Mouse (Mus musculus) hindbrain, embryonic 13.5 days (tissue): ENCODE data around the gene Olfm2. TPM values are rescaled to one million over a fixed set of nuclear protein-coding genes. Genes with fewer than 3 reads are reported as not detected.

ENCODE experiments used
- ATAC-seq: fragments of 200-750 bp; cut with Nextera tagmentation; 2 replicates; pipeline ENCODE4 v1.8.0; 2017; ENCODE audit warnings: moderate TSS enrichment; ENCODE audit not compliant: low FRiP score
- H3K27ac ChIP-seq: fragments of 300-500 bp; sonication (generic); 2 replicates; pipeline ENCODE4 v1.5.1; 2015; ENCODE audit warnings: inconsistent platforms, mild to moderate bottlenecking, moderate library complexity
- H3K27me3 ChIP-seq: fragments of 300-500 bp; sonication (generic); 2 replicates; pipeline ENCODE4 v1.6.1; 2015; ENCODE audit warnings: mild to moderate bottlenecking, inconsistent platforms
- H3K36me3 ChIP-seq: fragments of 300-500 bp; sonication (generic); 2 replicates; pipeline ENCODE4 v1.6.1; 2015; ENCODE audit warnings: mild to moderate bottlenecking, inconsistent platforms
- H3K4me1 ChIP-seq: fragments of 300-500 bp; sonication (generic); replicated peaks from 2 replicates; pipeline ENCODE4 v1.6.1; 2015; ENCODE audit warnings: inconsistent platforms
- H3K4me2 ChIP-seq: fragments of 300-500 bp; sonication (generic); 2 replicates; pipeline ENCODE4 v1.6.1; 2015; ENCODE audit warnings: inconsistent platforms, mild to moderate bottlenecking, moderate library complexity
- H3K4me3 ChIP-seq: fragments of 300-500 bp; sonication (generic); 2 replicates; pipeline ENCODE4 v1.5.1; 2015; ENCODE audit warnings: mild to moderate bottlenecking, inconsistent platforms
- H3K9ac ChIP-seq: fragments of 300-500 bp; sonication (generic); 2 replicates; pipeline ENCODE4 v1.6.1; 2015; ENCODE audit warnings: mild to moderate bottlenecking, inconsistent platforms
- H3K9me3 ChIP-seq: fragments of 300-500 bp; sonication (generic); 2 replicates; pipeline ENCODE4 v1.6.1; 2016; ENCODE audit warnings: inconsistent platforms
- WGBS: fragments of 180-500 bp; shearing (Covaris S2); methylation state at CpG from one replicate; pipeline ENCODE4 v1.1.7; 2015; 5-methylcytosine and 5-hydroxymethylcytosine counted together
- polyA plus RNA-seq: library from polyadenylated mRNA; unstranded; fragments of >200 nt; fragmentation: Nextera tagmentation; extraction: Ambion mirVana; gene quantifications from 2 replicates; pipeline ENCODE4 v1.2.1, GENCODE M21; 2015

Gene Olfm2
- polyA plus RNA-seq, 1 experiment from 2014 or later: 133 TPM

DNA sequence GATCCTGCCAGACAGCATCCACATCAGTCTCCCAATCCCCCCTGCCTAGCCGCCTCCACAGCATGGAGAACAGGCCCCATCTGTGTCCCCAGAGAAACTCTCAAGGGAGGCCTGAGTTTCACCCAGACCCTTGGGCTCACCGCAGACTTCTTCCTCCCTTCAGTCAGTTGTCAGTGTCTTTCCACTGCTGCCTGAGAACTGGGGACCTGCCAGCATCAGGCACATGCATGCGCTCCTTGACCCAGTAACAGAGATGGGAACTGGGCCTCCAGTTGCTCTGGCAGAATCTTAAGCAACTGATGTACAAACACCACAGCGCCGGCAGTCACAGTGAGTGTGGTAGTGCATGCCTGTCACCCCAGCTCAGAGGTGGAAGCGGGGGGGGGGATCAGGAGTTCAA lies 12.7 kb upstream of the Olfm2 start:
- Histone ChIP-seq H3K4me1 (peaks cover 8% of the 10 kb centered on the region), H3K9ac (no peak overlapping the region), H3K27ac (no peak overlapping the region), H3K36me3 (no peaks in the 10 kb centered on the region), H3K9me3 (0 out of 2 replicates have a peak, but pooled peaks cover 7% of the 10 kb centered on the region), H3K4me2 (no peak overlapping the region), H3K27me3 (no peaks in the 10 kb centered on the region), H3K4me3 (no peak overlapping the region)
- no peak for ATAC-seq
- 93% methylated on average over 6 of the region's 6 CpGs for WGBS

GRCm38 (mm10) chr9:20758243-20758642 lies 12.1 kb upstream of the Olfm2 start:
- no peak for ATAC-seq
- Histone ChIP-seq H3K27me3 (no peaks in the 10 kb centered on the region), H3K9me3 (0 out of 2 replicates have a peak, but pooled peaks cover 7% of the 10 kb centered on the region), H3K9ac (no peak overlapping the region), H3K4me3 (no peak overlapping the region), H3K4me1 (peaks cover 8% of the 10 kb centered on the region), H3K4me2 (no peak overlapping the region), H3K36me3 (no peaks in the 10 kb centered on the region), H3K27ac (no peak overlapping the region)
- WGBS: 77% methylated on average over 2 of the region's 2 CpGs

DNA sequence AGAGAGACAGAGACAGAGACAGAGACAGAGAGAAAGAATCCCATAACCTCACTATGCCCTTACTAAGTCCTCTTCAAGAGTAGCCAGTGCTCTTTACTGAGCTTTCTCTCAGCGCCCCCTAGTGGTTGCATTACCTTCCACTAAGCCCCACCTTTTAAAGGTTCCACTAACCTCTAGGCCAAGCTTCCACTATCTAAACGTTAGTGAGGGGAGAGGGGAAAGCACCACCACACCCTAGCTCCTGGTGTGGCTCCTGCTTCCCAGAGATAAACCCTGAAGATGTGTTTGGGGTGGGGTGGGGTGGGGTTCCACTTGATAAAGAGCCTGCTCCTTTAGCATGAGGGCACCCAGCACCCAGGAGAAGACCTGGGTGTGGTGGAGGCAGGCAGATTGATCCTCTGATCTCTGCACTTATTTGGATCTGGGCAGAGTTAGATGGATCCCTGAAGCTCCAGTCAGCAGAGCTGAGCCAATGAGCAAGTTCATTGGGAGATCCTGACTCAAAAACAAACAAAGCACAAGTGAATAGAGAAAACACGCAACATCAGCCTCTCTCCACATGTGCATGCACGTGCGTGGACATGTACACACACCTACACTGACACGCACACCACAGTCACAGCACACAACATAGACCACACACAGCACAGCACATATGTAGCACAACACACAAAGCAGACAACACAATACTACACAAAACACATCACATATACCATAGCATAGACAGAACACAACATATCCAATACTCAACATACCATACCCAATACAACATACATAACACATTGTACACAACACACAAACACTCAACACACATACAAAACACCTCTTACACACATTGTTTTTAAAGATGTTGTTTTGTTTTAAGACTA lies 11.2 kb upstream of the Olfm2 start:
- Histone ChIP-seq H3K9me3 (0 out of 2 replicates have a peak, but pooled peaks cover 7% of the 10 kb centered on the region), H3K4me2 (no peak overlapping the region), H3K36me3 (no peaks in the 10 kb centered on the region), H3K4me1 (peaks cover 4% of the 10 kb centered on the region), H3K4me3 (no peak overlapping the region), H3K27me3 (no peaks in the 10 kb centered on the region), H3K9ac (no peak overlapping the region), H3K27ac (no peak overlapping the region)
- ATAC-seq: no peak
- WGBS: 62% methylated on average over 6 of the region's 6 CpGs

DNA sequence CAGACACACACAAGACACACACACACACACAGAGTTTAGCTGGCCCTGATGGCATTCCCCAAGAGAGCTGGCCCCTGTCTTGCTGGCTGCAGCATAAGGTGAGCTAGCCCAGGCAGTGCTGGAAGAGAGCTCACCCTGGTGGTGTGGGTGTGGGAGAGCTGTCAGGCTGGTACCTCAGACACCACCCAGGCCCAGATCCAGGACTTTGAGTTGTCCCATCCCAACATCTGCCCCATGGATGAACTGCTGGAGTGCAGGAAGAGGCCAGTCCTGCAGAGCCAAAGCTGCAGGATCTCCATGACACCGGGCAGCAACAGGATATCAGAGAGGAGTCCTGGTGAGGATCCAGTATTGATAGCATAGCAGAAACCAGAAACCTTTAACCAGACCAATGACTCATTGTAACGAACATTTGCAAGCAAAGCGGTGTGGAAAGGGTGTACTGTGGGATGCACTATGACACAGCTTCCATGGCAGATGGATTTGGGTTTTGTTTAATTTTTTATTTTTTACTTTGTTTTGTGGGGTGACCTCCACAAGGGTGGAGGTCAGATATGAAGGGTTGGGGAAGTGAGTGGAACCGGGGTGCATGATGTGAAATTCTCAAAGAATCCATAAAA lies 10.0 kb upstream of the Olfm2 start:
- H3K9ac ChIP-seq: no peak overlapping the region
- no peak overlapping the region for H3K4me3 ChIP-seq
- H3K36me3 ChIP-seq: no peaks in the 10 kb centered on the region
- WGBS: 88% methylated on average over 4 of the region's 4 CpGs
- ATAC-seq: no peak
- no peak overlapping the region for H3K27ac ChIP-seq
- H3K4me1 ChIP-seq: no peaks in the 10 kb centered on the region
- no peaks in the 10 kb centered on the region for H3K27me3 ChIP-seq
- no peak overlapping the region for H3K4me2 ChIP-seq
- 0 out of 2 replicates have a peak, but pooled peaks cover 7% of the 10 kb centered on the region for H3K9me3 ChIP-seq

DNA sequence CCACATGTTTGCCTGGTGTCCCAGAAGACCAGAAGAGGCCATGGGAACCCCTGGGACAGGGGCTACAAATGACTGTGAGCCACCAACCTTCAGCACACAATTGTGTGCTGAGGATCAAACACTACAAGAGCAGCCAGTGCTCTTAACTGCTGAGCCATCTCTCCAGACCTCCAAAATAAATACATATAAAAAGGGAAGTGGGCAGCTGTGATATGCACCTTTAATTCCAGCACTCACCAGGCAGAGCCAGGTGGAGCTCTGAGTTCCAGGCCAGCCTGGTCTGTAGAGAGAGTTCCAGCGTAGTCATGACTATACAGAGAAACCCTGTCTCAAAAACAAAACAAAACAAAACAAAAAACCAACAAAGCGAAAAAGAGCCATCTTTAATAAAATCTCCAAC lies 8.2 kb upstream of the Olfm2 start:
- no peak overlapping the region for H3K9ac ChIP-seq
- no peak overlapping the region for H3K4me2 ChIP-seq
- H3K4me3 ChIP-seq: no peak overlapping the region
- no peaks in the 10 kb centered on the region for H3K4me1 ChIP-seq
- ATAC-seq: no peak
- no peaks in the 10 kb centered on the region for H3K9me3 ChIP-seq
- H3K27ac ChIP-seq: no peak overlapping the region
- 88% methylated on average over 2 of the region's 2 CpGs for WGBS
- H3K27me3 ChIP-seq: no peaks in the 10 kb centered on the region
- H3K36me3 ChIP-seq: no peaks in the 10 kb centered on the region

DNA sequence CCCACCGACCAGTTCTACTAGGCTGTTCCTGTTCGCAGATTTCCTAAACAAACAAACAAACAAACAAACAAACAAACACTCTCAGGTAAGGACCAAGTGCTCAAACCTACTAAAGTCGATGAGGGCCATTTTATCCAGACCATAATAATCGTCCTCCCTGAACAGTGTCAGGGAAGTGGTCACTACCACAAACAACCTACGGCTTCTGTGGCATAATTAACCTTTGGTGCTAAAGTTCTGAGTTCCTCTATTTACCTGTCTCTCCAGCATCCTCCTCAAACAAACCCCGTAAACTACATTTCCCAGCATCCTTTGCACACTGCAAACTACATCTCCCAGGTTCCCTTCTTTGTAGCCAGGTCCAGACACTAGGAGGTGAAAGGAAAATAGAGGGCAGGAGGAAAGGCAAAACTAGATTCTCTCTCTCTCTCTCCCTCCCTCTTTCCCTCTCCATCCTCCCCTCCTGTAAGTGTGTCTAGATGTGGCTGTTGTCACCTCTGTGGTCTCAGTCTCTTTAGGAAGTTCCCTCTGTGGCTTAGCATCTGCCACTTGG lies 5.4 kb upstream of the Olfm2 start:
- H3K27me3 ChIP-seq: no peaks in the 10 kb centered on the region
- peak; percentile 62 for ATAC-seq
- H3K36me3 ChIP-seq: no peaks in the 10 kb centered on the region
- H3K9ac ChIP-seq: no peak overlapping the region
- WGBS: 55% methylated on average over 6 of the region's 6 CpGs
- H3K4me2 ChIP-seq: no peak overlapping the region
- H3K4me3 ChIP-seq: no peak overlapping the region
- peaks cover 11% of the 10 kb centered on the region for H3K4me1 ChIP-seq
- H3K9me3 ChIP-seq: no peaks in the 10 kb centered on the region
- no peak overlapping the region for H3K27ac ChIP-seq

DNA sequence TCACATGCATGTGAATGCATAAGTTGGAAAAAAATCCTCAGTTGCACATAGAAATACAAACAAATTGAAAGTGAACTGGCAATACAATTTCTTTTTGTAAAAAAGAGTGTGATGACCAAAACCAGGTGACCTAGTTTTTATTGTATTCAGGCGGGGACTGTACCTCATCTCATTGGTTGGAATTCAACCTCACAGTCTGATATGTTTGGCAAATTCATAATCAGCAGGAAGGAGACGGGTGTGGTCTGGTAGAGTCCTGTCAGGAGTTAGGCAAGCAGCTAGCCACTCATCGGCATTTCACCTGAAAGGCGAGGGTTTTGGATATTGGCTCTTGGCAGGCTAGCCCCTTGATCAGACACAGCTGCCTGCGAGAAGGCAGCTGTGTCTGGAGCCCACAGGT lies 3.1 kb upstream of the Olfm2 start:
- Histone ChIP-seq H3K4me3 (no peak overlapping the region), H3K9me3 (no peaks in the 10 kb centered on the region), H3K4me2 (no peak overlapping the region), H3K27me3 (peaks cover 18% of the 10 kb centered on the region), H3K4me1 (peaks cover 31% of the 10 kb centered on the region), H3K36me3 (no peaks in the 10 kb centered on the region), H3K27ac (no peak overlapping the region), H3K9ac (no peak overlapping the region)
- no peak for ATAC-seq
- WGBS: 84% methylated on average over 5 of the region's 5 CpGs

DNA sequence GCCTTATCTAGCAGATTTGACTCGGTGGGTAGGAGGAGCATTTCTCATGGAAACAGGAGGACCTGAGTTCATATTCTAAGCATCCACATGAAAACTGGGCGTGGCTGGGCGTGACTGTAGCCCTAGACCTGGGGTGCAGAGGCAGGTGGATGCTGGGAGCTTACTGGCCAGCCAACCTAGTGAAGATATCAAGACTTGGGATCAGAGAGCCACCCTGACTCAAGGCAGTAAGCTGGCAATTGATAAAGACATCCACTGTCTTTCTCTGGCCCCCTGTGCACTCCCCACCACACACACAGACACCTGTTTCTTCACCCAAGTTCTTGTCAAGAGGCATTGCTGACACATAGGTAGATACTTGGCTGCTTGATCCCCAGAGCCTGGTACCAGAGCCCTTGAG lies 2.4 kb upstream of the Olfm2 start:
- 89% methylated on average over 3 of the region's 3 CpGs for WGBS

DNA sequence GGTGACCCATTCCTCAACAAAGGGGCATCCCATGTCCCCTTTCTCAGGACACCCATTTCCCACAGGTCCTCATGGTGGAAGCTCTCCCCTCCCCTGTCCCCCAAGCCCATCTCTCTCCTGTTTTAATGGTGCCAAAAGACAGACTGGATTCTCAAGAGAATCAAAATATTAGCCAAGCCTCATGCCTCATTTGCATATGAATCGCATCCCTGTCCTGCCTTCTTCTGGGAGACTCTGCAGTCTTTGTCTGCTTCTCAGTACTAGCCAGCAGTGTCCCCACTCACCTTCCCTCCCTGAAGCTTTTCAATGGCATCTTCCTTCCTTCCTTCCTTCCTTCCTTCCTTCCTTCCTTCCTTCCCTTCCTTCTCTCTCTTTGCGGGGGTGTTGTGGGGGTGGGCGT lies 1.5 kb upstream of the Olfm2 start:
- peaks cover 29% of the 10 kb centered on the region for H3K27me3 ChIP-seq
- H3K36me3 ChIP-seq: no peaks in the 10 kb centered on the region
- no peaks in the 10 kb centered on the region for H3K9me3 ChIP-seq
- H3K4me3 ChIP-seq: no peak overlapping the region
- WGBS: 10% methylated on average over 3 of the region's 3 CpGs
- no peak overlapping the region for H3K9ac ChIP-seq
- peaks cover 38% of the 10 kb centered on the region for H3K4me1 ChIP-seq
- no peak for ATAC-seq
- H3K4me2 ChIP-seq: no peak overlapping the region
- peak overlapping the region; percentile 8; the same call in 1 of the 2 replicates for H3K27ac ChIP-seq

More for the DNA sequence above, 2.4 kb upstream of the Olfm2 start:
- Histone ChIP-seq H3K9me3 (no peaks in the 10 kb centered on the region), H3K36me3 (no peaks in the 10 kb centered on the region), H3K4me3 (no peak overlapping the region), H3K9ac (no peak overlapping the region), H3K4me2 (no peak overlapping the region), H3K4me1 (peaks cover 33% of the 10 kb centered on the region), H3K27ac (no peak overlapping the region), H3K27me3 (peaks cover 25% of the 10 kb centered on the region)
- no peak for ATAC-seq

DNA sequence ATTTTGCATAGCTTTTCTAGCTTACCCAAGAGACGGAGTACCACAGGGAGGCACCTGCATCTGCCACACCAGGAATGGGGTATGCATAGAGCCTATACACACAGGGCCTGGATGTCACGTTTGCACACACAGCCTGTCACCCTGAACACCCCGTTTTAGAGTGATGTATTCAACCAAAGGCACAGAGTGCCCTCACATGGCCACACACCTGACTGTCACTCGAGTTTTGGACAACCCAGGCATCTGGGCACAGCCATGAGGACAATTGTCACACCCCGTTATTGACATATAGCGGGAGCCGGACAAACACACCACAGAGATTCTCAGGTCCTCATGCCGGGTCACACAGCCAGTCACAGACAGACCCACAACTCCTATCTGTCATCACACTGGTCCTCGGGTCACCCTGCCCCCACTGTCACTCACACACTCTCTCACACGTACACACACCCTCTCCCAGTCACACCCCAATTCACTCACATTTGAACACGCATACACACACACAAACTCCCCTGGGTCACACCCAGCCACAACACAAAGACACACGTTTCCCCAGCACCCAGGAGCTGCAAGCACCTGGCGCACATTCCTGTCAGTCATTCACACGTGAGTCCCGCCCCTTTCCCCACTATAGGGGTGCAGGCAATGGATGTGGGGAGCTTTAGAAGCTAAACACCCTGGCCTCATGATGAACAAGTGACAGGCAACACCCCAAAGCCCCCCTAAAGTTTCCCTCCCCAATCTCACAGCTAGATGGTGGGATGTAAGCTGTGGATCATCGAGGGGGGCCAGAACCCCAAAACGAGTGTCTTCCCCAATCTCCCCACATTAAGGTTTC lies 801 bp downstream of the Olfm2 start:
- Histone ChIP-seq H3K4me3 (peak overlapping the region; percentile 71), H3K9me3 (no peaks in the 10 kb centered on the region), H3K36me3 (no peaks in the 10 kb centered on the region), H3K9ac (peak overlapping the region; percentile 87), H3K27me3 (peaks cover 33% of the 10 kb centered on the region), H3K4me1 (peaks cover 41% of the 10 kb centered on the region), H3K27ac (peak overlapping the region; percentile 70), H3K4me2 (peak overlapping the region; percentile 78)
- 10% methylated on average over 17 of the region's 17 CpGs for whole genome bisulfite sequencing
- peak; percentile 44 for ATAC-seq

DNA sequence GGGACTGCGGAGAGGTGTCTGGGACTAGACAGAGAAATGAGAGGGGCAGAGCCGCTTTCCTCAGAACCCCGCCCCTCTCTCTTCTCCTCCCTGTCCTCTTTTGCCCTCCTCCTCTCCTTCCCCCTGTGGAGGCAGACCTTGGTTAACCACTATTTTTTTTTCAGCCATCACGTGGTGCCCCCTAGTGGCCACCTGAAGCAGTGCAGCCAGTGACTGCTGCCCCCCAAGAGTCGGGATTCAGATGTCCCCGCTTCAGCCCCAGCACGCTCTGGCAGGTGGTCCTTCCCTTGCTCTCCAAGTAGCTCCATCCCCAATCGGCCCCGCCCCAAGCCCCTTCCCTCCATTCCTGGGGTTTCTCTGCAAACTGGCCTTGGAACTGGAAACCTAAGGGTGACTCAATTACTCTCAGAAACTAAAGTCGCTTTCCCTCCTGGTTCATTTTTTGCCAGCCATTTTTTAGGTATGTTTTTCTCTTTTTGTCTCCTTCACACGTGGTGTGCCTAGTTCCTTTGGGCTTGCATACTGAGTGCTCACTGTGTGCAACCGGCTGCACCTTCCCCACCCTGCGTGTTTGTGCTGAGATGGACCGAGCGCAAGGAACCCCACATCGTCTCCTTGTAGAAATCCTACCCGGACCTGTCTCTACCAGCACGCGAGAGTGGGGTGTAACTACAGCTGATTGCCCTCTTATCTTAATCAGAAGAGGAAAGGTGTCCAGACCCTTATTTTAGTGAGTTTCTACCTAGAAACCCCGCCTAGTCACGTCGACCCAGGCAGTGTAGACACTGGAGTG lies 2.0 kb downstream of the Olfm2 start:
- peaks cover 40% of the 10 kb centered on the region for H3K27me3 ChIP-seq
- H3K4me1 ChIP-seq: peaks cover 43% of the 10 kb centered on the region
- peak overlapping the region; percentile 87 for H3K9ac ChIP-seq
- WGBS: 13% methylated on average over 22 of the region's 22 CpGs
- no peak for ATAC-seq
- no peaks in the 10 kb centered on the region for H3K9me3 ChIP-seq
- H3K4me2 ChIP-seq: peak overlapping the region; percentile 78
- H3K36me3 ChIP-seq: no peaks in the 10 kb centered on the region
- H3K4me3 ChIP-seq: peak overlapping the region; percentile 71
- no peak overlapping the region for H3K27ac ChIP-seq
